Mouse (Mus musculus): ENCODE results near the gene Ubqln2. TPM values are rescaled to one million over a fixed set of nuclear protein-coding genes. Genes with fewer than 3 reads are reported as not detected.

The Ubqln2 gene
- total RNA-seq (2021), result 100 to 1,000 TPM; 218 to 226 TPM

GRCm38 (mm10) chrX:153497688-153498516 lies at the start of gene Ubqln2:
Ubqln2 (plus strand) TSS chrX:153498227.
- DNase-seq (ENCODE audit: low spot score in 2 of 2), result peak; percentile 77 to 80
- intact Hi-C loops (cut with DNase I), result loop anchor here (5.0 kb wide), 1 partner anchor 106 kb away; no protein-coding TSS in a partner anchor

DNA sequence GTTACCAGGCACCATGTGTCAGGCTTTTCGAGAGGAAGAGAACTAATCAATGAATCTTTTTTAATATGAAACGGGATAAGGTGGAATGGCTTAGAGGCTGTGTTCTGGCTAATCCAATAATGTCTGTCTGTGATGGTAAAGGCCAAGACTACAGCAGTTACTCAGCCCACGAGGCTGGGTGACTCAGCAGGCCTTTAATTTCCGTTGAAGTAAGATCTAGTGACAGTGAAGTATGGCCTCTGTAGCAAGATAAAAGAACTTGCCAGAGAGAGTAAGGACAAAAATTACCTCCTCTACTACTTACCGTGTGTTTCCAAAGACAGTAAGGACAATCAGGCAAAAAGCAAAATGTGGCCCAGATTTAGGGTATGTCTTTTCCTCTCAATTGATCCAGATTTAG lies 46.1 kb upstream of the Ubqln2 start:
- intact Hi-C loops (cut with DNase I), result no loop called here

DNA sequence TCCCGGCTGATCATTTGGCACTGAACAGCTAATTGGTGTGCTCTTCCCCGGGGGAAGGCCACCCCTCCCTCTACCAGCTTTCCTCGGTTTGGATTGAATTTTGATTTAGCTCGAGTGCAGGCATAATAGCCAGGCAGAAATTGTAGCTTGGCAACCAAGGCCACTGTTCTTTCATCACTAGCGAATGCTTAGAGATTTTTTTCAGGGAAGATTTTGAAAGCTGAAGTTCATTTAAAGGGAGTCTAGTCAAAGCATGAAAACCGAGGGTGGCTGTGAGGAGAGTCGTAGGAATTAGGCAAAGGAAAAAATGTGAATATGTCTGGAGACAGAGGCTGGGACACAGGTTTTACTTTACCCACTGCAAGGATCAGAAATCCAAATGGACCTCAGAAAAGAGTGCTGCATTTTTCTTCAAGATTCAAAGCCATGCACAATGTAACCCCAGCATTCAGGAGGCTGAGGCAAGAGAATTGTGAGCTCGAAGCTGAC lies 21.2 kb upstream of the Ubqln2 start:
- peak; percentile 10 to 28 for DNase-seq (ENCODE audit: low spot score in 2 of 2)

More for the DNA sequence above, 46.1 kb upstream of the Ubqln2 start:
- no peak for DNase-seq (ENCODE audit: low spot score in 2 of 2)

GRCm38 (mm10) chrX:153492326-153492725 lies 5.7 kb upstream of the Ubqln2 start:
- no peak for DNase-seq (ENCODE audit: low spot score in 2 of 2)
- intact Hi-C loops (cut with DNase I), result no loop called here

More for the DNA sequence above, 21.2 kb upstream of the Ubqln2 start:
- intact Hi-C loops (cut with DNase I), result no loop called here

GRCm38 (mm10) chrX:153498665-153499293 lies 752 bp downstream of the Ubqln2 start:
- intact Hi-C loops (cut with DNase I), result loop anchor here (1.0 to 5.0 kb wide), 2 partner anchors 106 to 225 kb away; partner anchors contain the start of gene Nbdy
- peak in 1 of 2 experiments; percentile 38 for DNase-seq (ENCODE audit: low spot score in 2 of 2)

DNA sequence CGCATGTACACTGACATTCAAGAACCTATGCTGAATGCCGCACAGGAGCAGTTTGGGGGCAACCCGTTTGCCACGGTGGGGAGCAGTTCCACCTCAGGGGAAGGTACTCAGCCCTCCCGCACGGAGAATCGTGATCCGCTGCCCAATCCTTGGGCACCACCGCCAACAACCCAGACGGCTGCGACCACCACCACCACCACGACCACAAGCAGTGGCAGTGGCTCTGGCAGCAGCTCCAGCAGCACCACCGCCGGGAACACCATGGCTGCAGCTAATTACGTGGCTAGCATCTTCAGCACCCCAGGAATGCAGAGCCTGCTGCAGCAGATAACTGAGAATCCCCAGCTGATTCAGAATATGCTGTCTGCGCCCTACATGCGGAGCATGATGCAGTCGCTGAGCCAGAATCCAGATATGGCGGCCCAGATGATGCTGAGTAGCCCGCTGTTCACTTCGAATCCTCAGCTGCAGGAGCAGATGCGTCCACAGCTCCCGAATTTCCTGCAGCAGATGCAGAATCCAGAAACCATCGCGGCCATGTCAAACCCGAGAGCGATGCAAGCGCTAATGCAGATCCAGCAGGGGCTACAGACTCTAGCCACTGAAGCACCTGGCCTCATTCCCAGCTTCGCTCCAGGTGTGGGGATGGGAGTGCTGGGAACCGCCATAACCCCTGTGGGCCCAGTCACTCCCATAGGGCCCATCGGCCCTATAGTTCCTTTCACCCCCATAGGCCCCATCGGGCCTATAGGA lies 1.4 kb downstream of the Ubqln2 start:
- DNase-seq (ENCODE audit: low spot score in 2 of 2), result peak; percentile 13 to 21
- intact Hi-C loops (cut with DNase I), result loop anchor here (1.0 to 5.0 kb wide), 2 partner anchors 107 to 224 kb away; partner anchors contain the start of gene Nbdy

GRCm38 (mm10) chrX:153500047-153500345 lies 2.0 kb downstream of the Ubqln2 start:
- intact Hi-C loops (cut with DNase I), result no loop called here
- DNase-seq (ENCODE audit: low spot score in 2 of 2), result peak; percentile 5 to 9

GRCm38 (mm10) chrX:153505954-153506353 lies 7.9 kb downstream of the Ubqln2 start:
- intact Hi-C loops (cut with DNase I), result no loop called here
- DNase-seq (ENCODE audit: low spot score in 2 of 2), result no peak

DNA sequence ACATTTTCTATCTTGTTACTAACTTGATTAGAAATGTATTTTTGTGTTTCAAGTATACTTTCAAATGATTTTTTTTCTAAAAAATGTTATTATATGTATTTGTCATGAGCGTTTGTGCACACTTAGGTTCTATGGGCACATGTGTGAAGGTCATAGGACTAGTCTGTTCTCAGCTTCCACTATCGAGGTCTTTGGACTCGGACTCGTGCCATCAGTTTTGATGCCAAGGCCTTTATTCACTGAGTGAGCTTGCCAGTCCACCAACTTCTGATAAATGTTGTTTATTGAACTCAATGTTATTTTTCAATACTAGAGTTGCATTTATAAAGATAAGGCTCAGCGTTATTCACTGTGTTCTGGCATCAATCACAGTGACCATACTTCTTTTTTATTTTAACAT lies 17.5 kb downstream of the Ubqln2 start:
- no peak for DNase-seq (ENCODE audit: low spot score in 2 of 2)
- intact Hi-C loops (cut with DNase I), result no loop called here

- intact Hi-C loops (cut with DNase I), result no loop called here
- peak in 1 of 2 experiments; percentile 5 for DNase-seq (ENCODE audit: low spot score in 2 of 2)
Measured at GRCm38 (mm10) chrX:153528399-153528798, 30.4 kb downstream of the Ubqln2 start.

Other genes with a start within 250 kb of the Ubqln2 start
- not detected for gene Cypt3, start 60.4 kb downstream of the Ubqln2 start, total RNA-seq (2021)
- gene Kctd12b, start 198.2 kb downstream of the Ubqln2 start, total RNA-seq (2021), result 1 to 10 TPM; 2.7 to 3.4 TPM
- gene Nbdy, start 225.4 kb downstream of the Ubqln2 start, total RNA-seq (2021), result 10 to 100 TPM; 47.3 to 56.7 TPM

Measured in left cerebral cortex, postnatal 25 days (tissue).